Comparison of ENCODE assay signal across 9 mouse cellular contexts in the genomic region with DNA sequence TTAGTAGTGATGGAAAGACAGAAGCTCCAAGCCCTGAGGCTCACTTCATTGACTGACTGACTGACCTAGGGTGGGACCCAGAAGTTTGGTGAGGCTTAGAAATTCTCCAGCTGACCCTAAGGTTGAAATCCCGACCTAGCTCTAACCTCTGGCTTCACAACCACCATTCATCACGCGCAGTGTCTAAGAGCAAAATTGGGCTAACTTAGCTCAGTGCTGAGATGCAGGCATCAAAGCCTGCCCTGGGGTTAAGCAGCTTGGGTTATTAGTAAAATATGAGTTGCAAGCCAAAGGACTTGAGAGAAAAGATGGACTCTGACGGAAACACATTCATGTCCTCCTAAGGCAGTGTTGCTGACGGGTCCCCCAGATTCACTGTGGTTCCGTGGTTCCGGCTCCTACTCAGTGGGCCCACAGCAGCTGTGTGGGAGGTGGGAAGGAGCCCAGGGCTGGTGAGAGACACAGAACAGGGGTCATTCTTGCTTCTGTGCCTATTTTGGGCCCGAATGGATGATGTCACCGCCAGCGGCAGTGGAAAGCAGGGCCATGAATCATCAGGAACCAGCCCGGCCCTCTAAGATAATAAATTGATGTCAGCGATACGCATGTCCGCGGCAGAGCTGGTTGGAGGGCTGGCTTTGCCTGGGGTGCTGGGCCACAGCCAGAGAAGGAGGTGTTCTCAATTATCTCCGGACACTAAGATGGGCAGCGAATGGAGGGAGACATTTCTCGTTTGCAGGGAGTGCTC.
DNase-seq lines count a peak whose midpoint lies in the region; ATAC-seq and TF ChIP-seq lines count a peak whose summit lies in the region.
"Had no signal": no experiment of that assay in that cellular context is flagged by ENCODE, and none has a peak within 500 bp of the region (broad histone marks: within the 10 kb centered on the region; RNA-seq: fewer than 3 reads in every experiment).

No protein-coding gene starts in this region.

- H3K9ac ChIP-seq in midbrain, embryonic 13.5 days (replicated peaks): no peak overlapping the region
- H3K9ac ChIP-seq in midbrain, embryonic 15.5 days: no peak overlapping the region
- H3K9ac ChIP-seq in heart, postnatal 0 days (replicated peaks; ENCODE audit: low read depth, low read length): no peak overlapping the region
- H3K9ac ChIP-seq in neural tube, embryonic 14.5 days (replicated peaks; ENCODE audit: low read depth, low read length): no peak overlapping the region
- H3K9ac ChIP-seq: limb, embryonic 12.5 days had no signal

- no peak; the same call in 1 of the 2 replicates for TF ChIP-seq EP300 in heart, postnatal 0 days (IDR thresholded peaks at IDR 0.05; ENCODE audit: low read depth)

- peak; percentile 81 for DNase-seq in heart, postnatal 0 days (ENCODE audit: low spot score)
- DNase-seq in kidney, postnatal 25 days: peak; percentile 72 to 83

- no peak overlapping the region for H3K4me3 ChIP-seq in midbrain, embryonic 13.5 days (replicated peaks)
- no peak overlapping the region for H3K4me3 ChIP-seq in midbrain, embryonic 15.5 days
- H3K4me3 ChIP-seq in heart, postnatal 0 days (ENCODE audit: low read depth, low read length): no peak overlapping the region
- no peak overlapping the region for H3K4me3 ChIP-seq in neural tube, embryonic 14.5 days (ENCODE audit: low read depth, low read length)
- H3K4me3 ChIP-seq: limb, embryonic 12.5 days had no signal

- peak overlapping the region; percentile 7; the same call in 1 of the 2 replicates for H3K27ac ChIP-seq in midbrain, embryonic 13.5 days
- no peak overlapping the region for H3K27ac ChIP-seq in midbrain, embryonic 15.5 days
- H3K27ac ChIP-seq in heart, postnatal 0 days (ENCODE audit: low read depth): peak overlapping the region; percentile 85
- peak overlapping the region; percentile 55 for H3K27ac ChIP-seq in neural tube, embryonic 14.5 days (ENCODE audit: low read depth, low read length)
- H3K27ac ChIP-seq: limb, embryonic 12.5 days had no signal

- H3K4me2 ChIP-seq in midbrain, embryonic 13.5 days (replicated peaks): no peak overlapping the region
- no peak overlapping the region for H3K4me2 ChIP-seq in midbrain, embryonic 15.5 days
- no peak overlapping the region; the same call in 1 of the 2 replicates for H3K4me2 ChIP-seq in heart, postnatal 0 days (ENCODE audit: low read depth, low read length)
- no peak overlapping the region for H3K4me2 ChIP-seq in neural tube, embryonic 14.5 days (ENCODE audit: low read depth, low read length)
- H3K4me2 ChIP-seq: limb, embryonic 12.5 days had no signal

- ATAC-seq in midbrain, embryonic 13.5 days: no peak
- ATAC-seq in midbrain, embryonic 15.5 days (replicated peaks): no peak
- peak; percentile 22; the same call in 1 of the 2 replicates for ATAC-seq in common myeloid progenitor, adult 5-6 weeks (replicated peaks; ENCODE audit: low read depth, poor library complexity, severe bottlenecking)
- peak; percentile 79 for ATAC-seq in heart, postnatal 0 days (ENCODE audit: insufficient read depth, low read depth)
- ATAC-seq in neural tube, embryonic 14.5 days (ENCODE audit: low read depth): peak; percentile 36; the same call in 1 of the 2 replicates
- ATAC-seq in activated CD4-positive, CD25-positive, alpha-beta regulatory T cell, adult 4 months: no peak
- ATAC-seq in monocyte, adult 5-6 weeks (replicated peaks; ENCODE audit: insufficient number of reproducible peaks, low FRiP score, low TSS enrichment, poor library complexity, severe bottlenecking): no peak

- peaks cover 71% of the 10 kb centered on the region for H3K4me1 ChIP-seq in midbrain, embryonic 13.5 days (replicated peaks)
- peaks cover 49% of the 10 kb centered on the region for H3K4me1 ChIP-seq in midbrain, embryonic 15.5 days
- peaks cover 53% of the 10 kb centered on the region for H3K4me1 ChIP-seq in heart, postnatal 0 days (ENCODE audit: control insufficient read depth, insufficient read depth)
- peaks cover 40% of the 10 kb centered on the region for H3K4me1 ChIP-seq in neural tube, embryonic 14.5 days (ENCODE audit: control insufficient read depth, insufficient read depth, low read length)

- H3K36me3 ChIP-seq in midbrain, embryonic 13.5 days: no peaks in the 10 kb centered on the region
- no peaks in the 10 kb centered on the region for H3K36me3 ChIP-seq in midbrain, embryonic 15.5 days (replicated peaks)
- no peaks in the 10 kb centered on the region for H3K36me3 ChIP-seq in heart, postnatal 0 days (replicated peaks; ENCODE audit: control insufficient read depth, insufficient read depth, low read length)
- no peaks in the 10 kb centered on the region for H3K36me3 ChIP-seq in neural tube, embryonic 14.5 days (ENCODE audit: control insufficient read depth, insufficient read depth, low read length)
- H3K36me3 ChIP-seq: limb, embryonic 12.5 days had no signal

- no peaks in the 10 kb centered on the region for H3K27me3 ChIP-seq in midbrain, embryonic 13.5 days
- H3K27me3 ChIP-seq in midbrain, embryonic 15.5 days (replicated peaks): no peaks in the 10 kb centered on the region
- H3K27me3 ChIP-seq in heart, postnatal 0 days (ENCODE audit: control insufficient read depth, insufficient read depth, low read length): no peaks in the 10 kb centered on the region
- no peaks in the 10 kb centered on the region for H3K27me3 ChIP-seq in neural tube, embryonic 14.5 days (ENCODE audit: control insufficient read depth, insufficient read depth, low read length)
- H3K27me3 ChIP-seq: limb, embryonic 12.5 days had no signal

- no peaks in the 10 kb centered on the region for H3K9me3 ChIP-seq in midbrain, embryonic 13.5 days
- no peaks in the 10 kb centered on the region for H3K9me3 ChIP-seq in midbrain, embryonic 15.5 days
- no peaks in the 10 kb centered on the region for H3K9me3 ChIP-seq in heart, postnatal 0 days (replicated peaks; ENCODE audit: control insufficient read depth, low read length)
- H3K9me3 ChIP-seq in neural tube, embryonic 14.5 days (ENCODE audit: control insufficient read depth, low read length): no peaks in the 10 kb centered on the region
- H3K9me3 ChIP-seq: limb, embryonic 12.5 days had no signal

- WGBS in midbrain, embryonic 13.5 days: 79% methylated on average over 18 of the region's 18 CpGs
- WGBS in midbrain, embryonic 15.5 days: 68% methylated on average over 18 of the region's 18 CpGs
- 12% methylated on average over 18 of the region's 18 CpGs for WGBS in heart, postnatal 0 days
- 21% methylated on average over 18 of the region's 18 CpGs for WGBS in neural tube, embryonic 14.5 days

- TF ChIP-seq CTCF in heart, postnatal 0 days (IDR thresholded peaks at IDR 0.05; ENCODE audit: low read depth): no peak

Comparison
In these comparisons a context has a peak if more than half of its experiments do, and no peak if none do; other contexts are left out.
1. ATAC-seq: peak in common myeloid progenitor, adult 5-6 weeks (single experiment), heart, postnatal 0 days (single experiment) and neural tube, embryonic 14.5 days (single experiment); none in midbrain, embryonic 13.5 days (single experiment), midbrain, embryonic 15.5 days (single experiment), activated CD4-positive, CD25-positive, alpha-beta regulatory T cell, adult 4 months (single experiment) and monocyte, adult 5-6 weeks (single experiment).